Mouse (Mus musculus) kidney, adult 2 months (tissue): ENCODE measurements around the gene 2900011O08Rik.

ENCODE experiments used
- CTCF ChIP-seq: fragments of 200-500 bp; conservative IDR thresholded peaks from 2 replicates; pipeline ENCODE4 v1.5.1; 2011; ENCODE audit warnings: low read depth, mild to moderate bottlenecking, control low read depth, low read length, moderate library complexity, mixed read lengths; ENCODE audit not compliant: insufficient read depth, insufficient read length
- POLR2A ChIP-seq: fragments of 200-500 bp; IDR thresholded peaks from one replicate; pipeline ENCODE4 v1.6.1; 2011; ENCODE audit warnings: low read depth, low read length, control low read depth

DNA sequence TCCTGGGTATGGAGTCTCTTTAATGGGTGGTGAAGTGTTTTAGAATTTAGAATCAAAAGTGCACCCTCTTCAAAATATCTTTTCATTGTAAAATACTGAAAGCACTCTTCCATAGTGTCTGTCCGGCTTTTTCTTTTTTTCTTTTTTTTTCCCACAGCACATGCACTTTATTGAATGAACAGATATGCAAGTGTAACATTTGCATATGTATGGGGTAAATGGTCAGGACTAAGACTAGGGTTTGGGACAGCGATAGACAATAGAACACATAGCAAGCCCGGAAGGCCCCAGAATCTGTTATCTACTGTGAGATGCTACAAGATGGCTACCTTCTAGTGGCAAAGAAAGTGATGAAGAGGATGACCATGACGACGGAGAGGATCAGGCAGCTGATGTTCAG is 3.2 kb upstream of the 2900011O08Rik start:
- no peak for TF ChIP-seq POLR2A
- no peak for TF ChIP-seq CTCF
